Mouse (Mus musculus): Measurements from ENCODE around the gene Evi2a.

Evi2a gene

GRCm38 (mm10) chr11:79530333-79530761, at the start of gene Evi2a, which contains the start of gene Evi2:
Evi2a (minus strand) TSS chr11:79530609.
Evi2 (minus strand) TSS chr11:79530589.
- peak; percentile 63 for DNase-seq (ENCODE audit: low read depth, low spot score)

GRCm38 (mm10) chr11:79577741-79578140, 47.3 kb upstream of the Evi2a start:
- DNase-seq (ENCODE audit: low read depth, low spot score) = peak; percentile 48

- no peak for DNase-seq (ENCODE audit: low read depth, low spot score)
These were observed 45.1 kb upstream of the Evi2a start for GRCm38 (mm10) chr11:79575383-79576073.

- DNase-seq (ENCODE audit: low read depth, low spot score) = no peak
These were observed 43.4 kb upstream of the Evi2a start for GRCm38 (mm10) chr11:79573836-79574235.

GRCm38 (mm10) chr11:79570319-79570718, 39.9 kb upstream of the Evi2a start:
- no peak for DNase-seq (ENCODE audit: low read depth, low spot score)

- DNase-seq (ENCODE audit: low read depth, low spot score) = no peak
These were observed 37.9 kb upstream of the Evi2a start for GRCm38 (mm10) chr11:79568197-79568911.

GRCm38 (mm10) chr11:79566947-79567346, 36.5 kb upstream of the Evi2a start:
- no peak for DNase-seq (ENCODE audit: low read depth, low spot score)

- DNase-seq (ENCODE audit: low read depth, low spot score) = no peak
These were observed 33.1 kb upstream of the Evi2a start for GRCm38 (mm10) chr11:79563493-79563892.

GRCm38 (mm10) chr11:79560536-79560935, 30.1 kb upstream of the Evi2a start:
- no peak for DNase-seq (ENCODE audit: low read depth, low spot score)

- no peak for DNase-seq (ENCODE audit: low read depth, low spot score)
These were observed 22.2 kb upstream of the Evi2a start for GRCm38 (mm10) chr11:79552622-79553021.

- DNase-seq (ENCODE audit: low read depth, low spot score) = no peak
These were observed 5.9 kb upstream of the Evi2a start for GRCm38 (mm10) chr11:79536293-79536692.

- DNase-seq (ENCODE audit: low read depth, low spot score) = no peak
These were observed 5.1 kb upstream of the Evi2a start for GRCm38 (mm10) chr11:79535554-79535953.

- DNase-seq (ENCODE audit: low read depth, low spot score) = no peak
These were observed 3.7 kb upstream of the Evi2a start for GRCm38 (mm10) chr11:79533950-79534690.

GRCm38 (mm10) chr11:79533311-79533710, 2.9 kb upstream of the Evi2a start:
- no peak for DNase-seq (ENCODE audit: low read depth, low spot score)

GRCm38 (mm10) chr11:79531485-79531884, 1.1 kb upstream of the Evi2a start:
- no peak for DNase-seq (ENCODE audit: low read depth, low spot score)

- peak; percentile 30 for DNase-seq (ENCODE audit: low read depth, low spot score)
These were observed 365 bp upstream of the Evi2a start for GRCm38 (mm10) chr11:79530774-79531173.

- DNase-seq (ENCODE audit: low read depth, low spot score) = peak; percentile 18
These were observed 673 bp downstream of the Evi2a start for GRCm38 (mm10) chr11:79529736-79530135.

GRCm38 (mm10) chr11:79529226-79529625, 1.2 kb downstream of the Evi2a start:
- no peak for DNase-seq (ENCODE audit: low read depth, low spot score)

GRCm38 (mm10) chr11:79528601-79529000, 1.8 kb downstream of the Evi2a start:
- no peak for DNase-seq (ENCODE audit: low read depth, low spot score)

- DNase-seq (ENCODE audit: low read depth, low spot score) = peak; percentile 54
These were observed 2.5 kb downstream of the Evi2a start for GRCm38 (mm10) chr11:79527739-79528384.

- peak; percentile 82 for DNase-seq (ENCODE audit: low read depth, low spot score)
These were observed 3.2 kb downstream of the Evi2a start for GRCm38 (mm10) chr11:79527015-79527738.
